ENCODE assay signal across 18 mouse cellular contexts in the genomic region with DNA sequence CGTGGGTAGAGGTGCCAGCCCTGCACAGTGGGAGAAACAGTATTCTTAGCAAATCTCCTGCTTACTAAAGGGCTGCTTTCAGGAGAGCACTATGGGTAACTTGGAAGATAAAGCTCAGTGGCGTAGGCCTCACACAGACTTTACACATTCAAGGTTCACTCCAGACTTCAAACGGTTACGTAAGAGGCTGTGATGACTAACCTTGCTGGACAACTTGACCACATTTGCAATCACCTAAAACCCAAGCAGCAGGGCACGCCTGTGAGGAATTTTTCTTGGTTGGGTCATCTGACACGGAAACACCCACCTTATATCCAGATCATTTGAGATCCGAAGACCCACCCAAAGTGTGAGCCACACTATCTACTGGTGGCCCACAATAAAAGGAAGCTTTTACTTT. TPM values are rescaled to one million over a fixed set of nuclear protein-coding genes. Genes with fewer than 3 reads are reported as not detected.
DNase-seq lines count a peak whose midpoint lies in the region; ATAC-seq and TF ChIP-seq lines count a peak whose summit lies in the region.
"Had no signal": no experiment of that assay in that cellular context is flagged by ENCODE, and none has a peak within 500 bp of the region (broad histone marks: within the 10 kb centered on the region; RNA-seq: fewer than 3 reads in every experiment).

No protein-coding gene starts in this region.

- H3K9me3 ChIP-seq in kidney, embryonic 15.5 days (replicated peaks), result no peaks in the 10 kb centered on the region
- H3K9me3 ChIP-seq: embryonic facial prominence, embryonic 12.5 days; forebrain, embryonic 10.5 days; hindbrain, embryonic 10.5 days; limb, embryonic 13.5 days; midbrain, embryonic 12.5 days had no signal

- no peak overlapping the region for H3K4me2 ChIP-seq in kidney, embryonic 15.5 days
- H3K4me2 ChIP-seq: embryonic facial prominence, embryonic 12.5 days; limb, embryonic 13.5 days; midbrain, embryonic 12.5 days had no signal

- TF ChIP-seq CTCF in kidney, adult 2 months (conservative IDR thresholded peaks at IDR 0.05; ENCODE audit: insufficient read depth, insufficient read length, low read depth, low read length), result no peak
- no peak for TF ChIP-seq CTCF in heart, adult 2 months (IDR thresholded peaks at IDR 0.05)

- no peak for TF ChIP-seq POLR2A in kidney, adult 2 months (IDR thresholded peaks at IDR 0.05; ENCODE audit: low read depth, low read length)
- no peak for TF ChIP-seq POLR2A in heart, adult 2 months (IDR thresholded peaks at IDR 0.05; ENCODE audit: insufficient read depth, low read depth, low read length)

- peaks cover 11% of the 10 kb centered on the region for H3K36me3 ChIP-seq in kidney, adult 2 months (ENCODE audit: control insufficient read depth, insufficient read depth, low read length)
- peaks cover 94% of the 10 kb centered on the region for H3K36me3 ChIP-seq in kidney, embryonic 15.5 days
- peaks cover 7% of the 10 kb centered on the region for H3K36me3 ChIP-seq in heart, adult 2 months (ENCODE audit: control insufficient read depth, insufficient read depth, low read length)

- TF ChIP-seq EP300 in heart, adult 2 months (IDR thresholded peaks at IDR 0.05; ENCODE audit: insufficient read depth, low read depth, low read length), result no peak

- DNase-seq in kidney, adult 2 months, result peak; percentile 48
- peak; percentile 46 for DNase-seq in lung, postnatal 25 days (ENCODE audit: low spot score)
- DNase-seq in lung, postnatal 14 days, result no peak
- peak; percentile 67 for DNase-seq in adrenal gland, postnatal 14 days
- no peak for DNase-seq in heart, adult 2 months
- DNase-seq: cerebellum, adult 9-10 months; gastrocnemius, postnatal 14 days; kidney, postnatal 36 days; layer of hippocampus, adult 9-11 months; spleen, adult 18-20 months; thymus, adult 2 months had no signal

- H3K4me1 ChIP-seq in kidney, adult 2 months (ENCODE audit: control insufficient read depth, insufficient read depth, low read length), result no peaks in the 10 kb centered on the region
- H3K4me1 ChIP-seq in kidney, embryonic 15.5 days, result no peaks in the 10 kb centered on the region
- no peaks in the 10 kb centered on the region for H3K4me1 ChIP-seq in heart, adult 2 months (ENCODE audit: control insufficient read depth, insufficient read depth, low read length)
- H3K4me1 ChIP-seq: embryonic facial prominence, embryonic 12.5 days; forebrain, embryonic 10.5 days; hindbrain, embryonic 10.5 days; limb, embryonic 13.5 days; midbrain, embryonic 12.5 days had no signal

- intact Hi-C loops in heart, adult 2 months (cut with DNase I), result no loop called here

- no peak overlapping the region for H3K9ac ChIP-seq in kidney, embryonic 15.5 days
- H3K9ac ChIP-seq in heart, adult 2 months (ENCODE audit: low read depth, low read length), result no peak overlapping the region
- H3K9ac ChIP-seq: embryonic facial prominence, embryonic 12.5 days; limb, embryonic 13.5 days; midbrain, embryonic 12.5 days had no signal

- H3K4me3 ChIP-seq in kidney, adult 2 months (ENCODE audit: insufficient read depth, low read depth, low read length), result no peak overlapping the region
- no peak overlapping the region for H3K4me3 ChIP-seq in kidney, embryonic 15.5 days (replicated peaks)
- H3K4me3 ChIP-seq in heart, adult 2 months, result no peak overlapping the region
- H3K4me3 ChIP-seq: embryonic facial prominence, embryonic 12.5 days; forebrain, embryonic 10.5 days; hindbrain, embryonic 10.5 days; limb, embryonic 13.5 days; midbrain, embryonic 12.5 days had no signal

- no peak for ATAC-seq in kidney, embryonic 15.5 days (replicated peaks; ENCODE audit: low FRiP score)
- no peak for ATAC-seq in megakaryocyte progenitor cell, adult 5-6 weeks (replicated peaks; ENCODE audit: poor library complexity)

- WGBS in kidney, adult 2 months, result 78% methylated on average over 7 of the region's 7 CpGs
- 89% methylated on average over 7 of the region's 7 CpGs for WGBS in kidney, embryonic 15.5 days
- 80% methylated on average over 7 of the region's 7 CpGs for WGBS in heart, adult 2 months

- H3K27me3 ChIP-seq in kidney, adult 2 months (replicated peaks; ENCODE audit: control insufficient read depth, insufficient read depth, low read length), result no peaks in the 10 kb centered on the region
- H3K27me3 ChIP-seq in kidney, embryonic 15.5 days, result no peaks in the 10 kb centered on the region
- H3K27me3 ChIP-seq in heart, adult 2 months (ENCODE audit: control insufficient read depth, insufficient read depth, low read length), result no peaks in the 10 kb centered on the region
- H3K27me3 ChIP-seq: embryonic facial prominence, embryonic 12.5 days; limb, embryonic 13.5 days; midbrain, embryonic 12.5 days had no signal

- no peaks in the 10 kb centered on the region for H3K79me2 ChIP-seq in heart, adult 2 months (replicated peaks; ENCODE audit: control insufficient read depth, insufficient read depth, low read length)

- H3K27ac ChIP-seq in kidney, adult 2 months (ENCODE audit: insufficient read depth, low read depth, low read length), result no peak overlapping the region
- no peak overlapping the region for H3K27ac ChIP-seq in kidney, embryonic 15.5 days
- H3K27ac ChIP-seq in heart, adult 2 months, result no peak overlapping the region
- H3K27ac ChIP-seq: embryonic facial prominence, embryonic 12.5 days; forebrain, embryonic 10.5 days; hindbrain, embryonic 10.5 days; limb, embryonic 13.5 days; midbrain, embryonic 12.5 days had no signal

RNA-seq across cellular contexts. Expression of gene Nek9, which starts 9.0 kb away (rescaled TPM):
- polyA plus RNA-seq in kidney, adult 2 months (2012; rRNA removed), result 24.9 and 27.8 TPM in 2 replicates
- 22.3 and 23.0 TPM in 2 replicates for polyA plus RNA-seq in kidney, embryonic 15.5 days (2015; fragmentation: Nextera tagmentation; extraction: Ambion mirVana)
- total RNA-seq in adrenal gland, postnatal 14 days (2021), result 65.7 and 66.2 TPM in 2 replicates
- 100 to 1,000 TPM; 107 to 116 TPM for total RNA-seq in heart, adult 2 months (2021)
- 41.6 and 74.4 TPM in 2 replicates for polyA plus RNA-seq in heart, adult 2 months (2012; rRNA removed)
- 34.0 and 36.1 TPM in 2 replicates for total RNA-seq in megakaryocyte progenitor cell, adult 5-6 weeks (2015)
- 20.4 and 23.6 TPM in 2 replicates for total RNA-seq in megakaryocyte progenitor cell, adult 5-6 weeks (2017)

RNA-seq across cellular contexts. Expression of gene Zc2hc1c, which starts 41.8 kb away (rescaled TPM):
- polyA plus RNA-seq in kidney, adult 2 months (2012; rRNA removed), result 2.8 and 3.2 TPM in 2 replicates
- polyA plus RNA-seq in kidney, embryonic 15.5 days (2015; fragmentation: Nextera tagmentation; extraction: Ambion mirVana), result 2.8 and 3.4 TPM in 2 replicates
- 0.98 and 1.1 TPM in 2 replicates for total RNA-seq in adrenal gland, postnatal 14 days (2021)
- total RNA-seq in heart, adult 2 months (2021), result 1 to 10 TPM; 2.2 to 2.6 TPM
- polyA plus RNA-seq in heart, adult 2 months (2012; rRNA removed), result 1.0 and 1.1 TPM in 2 replicates
- total RNA-seq in megakaryocyte progenitor cell, adult 5-6 weeks (2015), result not detected in 2 replicates
- not detected in 2 replicates for total RNA-seq in megakaryocyte progenitor cell, adult 5-6 weeks (2017)

RNA-seq across cellular contexts. Expression of gene Acyp1, which starts 41.9 kb away (rescaled TPM):
- 9.6 and 19.1 TPM in 2 replicates for polyA plus RNA-seq in kidney, adult 2 months (2012; rRNA removed)
- 59.5 and 65.4 TPM in 2 replicates for polyA plus RNA-seq in kidney, embryonic 15.5 days (2015; fragmentation: Nextera tagmentation; extraction: Ambion mirVana)
- total RNA-seq in adrenal gland, postnatal 14 days (2021), result 31.5 and 38.3 TPM in 2 replicates
- 10 to 100 TPM; 19.3 to 20.0 TPM for total RNA-seq in heart, adult 2 months (2021)
- polyA plus RNA-seq in heart, adult 2 months (2012; rRNA removed), result 9.7 and 11.0 TPM in 2 replicates
- total RNA-seq in megakaryocyte progenitor cell, adult 5-6 weeks (2015), result 52.4 and 52.8 TPM in 2 replicates
- total RNA-seq in megakaryocyte progenitor cell, adult 5-6 weeks (2017), result 40.4 and 54.5 TPM in 2 replicates

RNA-seq across cellular contexts. Expression of gene Tmed10, which starts 44.5 kb away (rescaled TPM):
- polyA plus RNA-seq in kidney, adult 2 months (2012; rRNA removed), result 144 and 190 TPM in 2 replicates
- polyA plus RNA-seq in kidney, embryonic 15.5 days (2015; fragmentation: Nextera tagmentation; extraction: Ambion mirVana), result 323 and 334 TPM in 2 replicates
- 236 and 243 TPM in 2 replicates for total RNA-seq in adrenal gland, postnatal 14 days (2021)
- 100 to 1,000 TPM; 164 to 186 TPM for total RNA-seq in heart, adult 2 months (2021)
- 108 and 130 TPM in 2 replicates for polyA plus RNA-seq in heart, adult 2 months (2012; rRNA removed)
- 327 and 328 TPM in 2 replicates for total RNA-seq in megakaryocyte progenitor cell, adult 5-6 weeks (2015)
- total RNA-seq in megakaryocyte progenitor cell, adult 5-6 weeks (2017), result 142 and 176 TPM in 2 replicates

RNA-seq across cellular contexts. Expression of gene Mlh3, which starts 59.8 kb away (rescaled TPM):
- 8.1 and 9.6 TPM in 2 replicates for polyA plus RNA-seq in kidney, adult 2 months (2012; rRNA removed)
- 8.7 and 9.6 TPM in 2 replicates for polyA plus RNA-seq in kidney, embryonic 15.5 days (2015; fragmentation: Nextera tagmentation; extraction: Ambion mirVana)
- total RNA-seq in adrenal gland, postnatal 14 days (2021), result 9.3 and 11.3 TPM in 2 replicates
- total RNA-seq in heart, adult 2 months (2021), result 1 to 10 TPM; 8.2 to 8.7 TPM
- 4.5 and 8.8 TPM in 2 replicates for polyA plus RNA-seq in heart, adult 2 months (2012; rRNA removed)
- total RNA-seq in megakaryocyte progenitor cell, adult 5-6 weeks (2015), result 5.6 and 7.9 TPM in 2 replicates
- total RNA-seq in megakaryocyte progenitor cell, adult 5-6 weeks (2017), result 7.9 and 9.7 TPM in 2 replicates

Comparison
In these comparisons a context has a peak if more than half of its experiments do, and no peak if none do; other contexts are left out.
1. DNase-seq: peak in kidney, adult 2 months (single experiment), lung, postnatal 25 days (single experiment) and adrenal gland, postnatal 14 days (single experiment); none in lung, postnatal 14 days (single experiment) and heart, adult 2 months (0 of 2).